Mouse (Mus musculus) urinary bladder, postnatal 25 days (tissue): Measurements from ENCODE around the gene Sox12.
A peak's percentile ranks its signal among the peaks of the same experiment; 100 is the strongest.

Source experiments
- DNase-seq: peaks from one replicate; pipeline ENCODE4 v3.0.0; 2022; ENCODE audit warnings: low spot score

Gene Sox12

DNA sequence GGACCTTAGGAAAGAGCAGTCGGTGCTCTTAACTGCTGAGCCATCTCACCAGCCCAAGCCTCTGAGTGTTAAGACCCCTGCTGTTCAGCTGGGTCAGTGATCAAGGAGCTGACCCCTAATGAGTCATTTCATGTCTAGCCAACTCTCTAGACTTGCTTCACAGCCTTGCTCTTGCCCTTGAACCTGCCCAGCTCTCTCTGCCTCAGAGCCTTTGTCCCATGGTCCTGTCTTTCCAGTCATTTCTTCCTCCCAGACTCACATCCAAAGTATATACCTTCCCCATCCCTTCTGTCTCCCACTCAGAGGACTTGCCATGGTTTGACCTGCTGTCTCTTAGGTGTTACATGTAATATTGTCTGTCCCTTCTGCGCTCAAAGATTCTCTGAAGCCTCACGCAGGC lies 40.6 kb downstream of the Sox12 start:
- no peak for DNase-seq

DNA sequence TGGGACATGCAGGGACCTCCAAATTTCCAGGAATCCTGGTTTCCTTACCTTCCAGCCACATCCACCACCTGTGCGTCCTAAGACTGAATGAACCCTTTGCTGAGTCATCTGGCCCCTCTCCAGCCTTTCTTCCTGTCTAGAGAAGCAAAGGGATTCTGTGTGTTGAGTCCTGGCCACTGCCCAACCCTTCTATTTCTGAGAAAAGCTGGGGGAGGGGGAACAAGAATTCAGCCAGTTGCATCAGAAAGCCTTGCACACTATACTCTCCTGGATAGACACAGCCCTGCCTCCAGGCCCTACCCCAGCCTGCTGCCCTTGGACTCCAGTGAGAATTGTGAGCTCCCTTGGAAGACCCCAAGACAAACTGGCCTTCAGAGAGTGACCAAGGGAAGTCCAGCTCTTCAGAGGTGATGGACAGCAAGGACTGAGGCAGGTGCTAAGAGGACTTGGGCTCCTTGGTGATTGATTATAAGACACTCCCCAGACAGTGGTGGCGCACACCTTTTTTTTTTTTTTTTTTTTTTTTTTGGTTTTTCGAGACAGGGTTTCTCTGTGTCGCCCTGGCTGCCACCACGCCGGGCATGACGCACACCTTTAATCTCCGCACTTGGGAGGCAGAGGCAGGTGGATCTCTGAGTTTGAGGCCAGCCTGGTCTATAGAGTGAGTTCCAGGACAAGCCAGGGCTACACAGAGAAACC lies 47.9 kb downstream of the Sox12 start:
- DNase-seq, result peak; percentile 28

DNA sequence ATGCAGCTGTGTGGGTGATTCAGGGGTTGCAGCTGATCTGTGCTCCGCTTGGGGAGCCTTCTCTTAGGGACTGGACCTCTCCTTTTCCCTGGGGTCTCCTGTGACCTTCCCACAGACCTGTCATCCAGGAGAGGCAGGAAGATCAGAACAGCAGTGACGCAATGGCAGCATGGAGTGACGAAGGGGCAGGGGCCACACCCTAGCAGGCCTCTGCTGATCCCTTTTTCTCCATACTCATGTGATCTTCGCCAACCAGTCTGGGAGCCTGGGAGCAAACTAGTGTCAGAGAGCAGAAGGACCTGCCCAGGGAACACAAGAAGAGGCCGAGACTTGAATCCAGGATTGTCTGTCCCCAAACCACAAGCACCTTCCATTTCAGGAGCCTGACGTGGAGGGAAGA lies 48.7 kb downstream of the Sox12 start:
- no peak for DNase-seq

- no peak for DNase-seq
Measured at GRCm38 (mm10) chr2:152347722-152348121, 50.1 kb downstream of the Sox12 start.

- no peak for DNase-seq
Measured at GRCm38 (mm10) chr2:152346776-152347465, 50.9 kb downstream of the Sox12 start.

DNA sequence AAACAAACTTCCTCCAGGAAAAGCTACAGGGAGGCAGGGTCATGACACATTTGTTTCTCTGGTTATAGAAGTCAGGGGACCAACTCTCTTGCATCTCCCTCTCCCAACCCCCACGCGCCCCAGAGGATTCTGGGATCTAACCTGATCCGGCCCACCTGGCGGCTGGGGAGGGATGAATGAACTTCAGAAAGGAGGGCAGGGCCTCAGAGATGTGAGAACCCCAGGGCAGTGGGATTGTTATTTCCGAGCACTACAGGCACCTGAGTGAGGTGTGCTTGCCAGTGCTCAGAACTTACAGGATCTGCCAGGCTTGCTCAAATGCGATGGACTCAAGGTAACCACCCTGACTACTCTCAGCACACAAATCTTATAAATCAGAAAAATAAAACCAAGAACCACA lies 52.5 kb downstream of the Sox12 start:
- no peak for DNase-seq

GRCm38 (mm10) chr2:152344909-152345308 lies 53.0 kb downstream of the Sox12 start:
- DNase-seq, result no peak

DNA sequence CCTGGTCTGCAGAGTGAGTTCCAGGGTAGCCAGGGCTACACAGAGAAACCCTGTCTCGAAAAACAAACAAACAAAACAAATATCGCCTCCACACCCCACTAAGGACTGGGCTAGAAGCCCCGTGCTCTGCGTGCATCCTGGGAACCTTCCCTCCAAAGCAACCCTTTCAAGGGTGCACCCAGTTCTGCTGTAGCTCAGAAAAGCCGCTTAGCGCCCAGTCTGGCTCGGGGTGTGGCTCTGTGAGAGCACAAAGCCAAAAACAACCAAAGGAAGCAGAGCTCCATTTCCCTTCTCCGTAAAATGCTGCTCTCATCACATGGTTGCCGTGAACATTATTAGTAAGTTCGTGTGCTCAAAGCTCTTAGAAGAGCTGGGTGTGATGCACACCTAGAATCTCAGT lies 53.5 kb downstream of the Sox12 start:
- no peak for DNase-seq
